Mouse (Mus musculus) urinary bladder, adult 2 months (tissue): ENCODE measurements around the gene Tpi1. TPM values are rescaled to one million over a fixed set of nuclear protein-coding genes. Genes with fewer than 3 reads are reported as not detected.
"Not testable (repeated sequence)": the region's sequence is repeated elsewhere in the genome, so short reads cannot be mapped to it uniquely, and the experiment has no call there.

Experiments used
- DNase-seq: peaks from one replicate; pipeline ENCODE4 v3.0.0; 2022; ENCODE audit warnings: low spot score
- polyA plus RNA-seq: library from polyadenylated mRNA; depleted of rRNA; stranded (reverse); fragments of >200 nt; gene quantifications from 2 replicates; pipeline ENCODE4 v1.2.3, GENCODE M21; 2012

Gene Tpi1
- polyA plus RNA-seq, 1 experiment: 322 TPM

- not testable (repeated sequence) for DNase-seq
Measured at GRCm38 (mm10) chr6:124831199-124831598, 17.1 kb upstream of the Tpi1 start.

DNA sequence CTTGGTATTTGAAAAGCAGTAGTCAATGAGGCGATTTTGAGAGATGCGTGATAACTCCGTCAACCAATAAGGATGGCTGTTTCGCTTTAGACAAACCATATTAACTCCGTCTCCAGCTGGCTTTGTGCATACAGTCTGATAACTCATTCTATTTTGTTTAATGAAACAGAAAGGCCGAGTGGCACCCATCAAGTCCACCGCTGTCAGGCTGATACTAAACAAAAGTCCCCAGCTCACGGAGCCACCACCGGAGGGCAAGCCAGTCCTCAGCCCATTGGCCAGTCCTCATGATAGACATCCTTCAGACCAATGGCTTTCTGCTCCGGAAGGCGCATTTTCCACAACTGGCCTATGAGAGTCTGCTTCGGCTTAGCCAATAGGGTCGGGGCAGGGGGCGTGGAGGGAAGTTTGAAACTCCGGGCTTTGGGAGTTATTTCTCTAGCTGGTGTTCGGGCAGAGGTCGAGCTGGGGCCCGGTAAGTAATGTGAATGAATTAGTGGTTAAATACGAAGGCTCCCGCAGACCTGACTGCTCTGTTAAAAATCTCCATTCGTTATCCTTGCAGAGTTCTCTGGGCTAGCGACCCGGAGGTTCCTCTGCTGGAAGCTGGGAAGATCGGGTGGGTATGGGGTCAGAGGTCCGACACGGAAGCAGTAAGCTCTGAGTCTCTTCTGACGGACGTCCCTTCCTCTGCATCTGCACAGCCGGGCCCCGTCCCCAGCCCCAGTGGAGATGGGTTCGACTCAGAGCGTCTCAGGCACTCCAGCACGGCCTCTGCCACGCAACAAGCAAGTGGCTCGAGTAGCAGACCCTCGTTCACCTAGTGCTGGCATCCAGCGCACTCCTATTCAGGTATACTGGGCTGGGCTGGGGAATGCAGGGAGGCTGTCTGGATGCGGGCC, 16.0 kb upstream of the Tpi1 start:
- peak; percentile 80 for DNase-seq

DNA sequence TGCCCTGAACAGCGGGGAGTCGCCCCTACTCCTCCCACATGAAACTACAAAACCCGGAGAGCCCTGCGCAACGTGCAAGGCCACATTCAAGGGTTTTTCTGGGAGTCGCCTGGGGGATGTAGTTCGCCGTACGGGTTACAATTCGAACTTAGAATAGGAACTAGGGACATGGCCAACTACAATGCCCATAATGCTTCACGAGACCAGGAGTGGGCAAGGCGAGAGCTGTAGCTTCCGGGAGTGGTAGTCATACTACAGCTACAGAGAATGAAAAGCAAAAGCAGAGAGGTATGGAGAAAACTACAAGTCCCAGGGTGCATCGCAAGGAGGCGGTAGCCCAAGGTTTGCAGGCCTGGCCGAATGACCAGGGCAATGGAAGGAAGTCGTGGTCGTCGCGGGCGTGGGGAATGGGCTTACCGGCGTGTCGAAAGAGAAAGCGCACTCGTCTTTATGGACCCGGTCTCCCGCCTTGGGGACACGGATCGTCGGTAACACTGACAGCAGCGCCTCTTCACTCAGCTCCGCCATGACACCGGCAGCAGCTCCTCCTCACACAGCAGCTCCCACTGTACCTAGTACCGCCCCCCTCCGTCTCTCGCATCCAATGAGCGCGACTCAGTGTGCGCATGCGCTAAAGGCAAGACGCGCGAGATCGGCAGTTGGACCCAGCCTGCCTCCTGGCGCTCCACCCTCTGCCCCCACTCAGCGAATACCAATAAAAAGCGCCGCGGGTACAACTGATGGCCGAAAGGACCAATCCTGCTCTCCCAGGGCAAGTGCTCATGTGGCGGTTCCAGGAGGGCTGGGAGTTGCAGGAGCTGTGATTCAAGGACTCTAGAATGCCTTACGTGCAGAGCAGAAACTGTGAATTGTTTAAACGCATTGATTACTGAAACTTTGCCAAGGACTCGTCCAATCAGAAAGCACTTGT, 15.0 kb upstream of the Tpi1 start, which contains the start of the genes Usp5 and Cdca3:
TSS of gene Usp5 (minus strand) at position 617 of the 931 bp plus-strand sequence.
TSS of gene Cdca3 (plus strand) at position 680 of the 931 bp plus-strand sequence.
- peak; percentile 94 for DNase-seq

DNA sequence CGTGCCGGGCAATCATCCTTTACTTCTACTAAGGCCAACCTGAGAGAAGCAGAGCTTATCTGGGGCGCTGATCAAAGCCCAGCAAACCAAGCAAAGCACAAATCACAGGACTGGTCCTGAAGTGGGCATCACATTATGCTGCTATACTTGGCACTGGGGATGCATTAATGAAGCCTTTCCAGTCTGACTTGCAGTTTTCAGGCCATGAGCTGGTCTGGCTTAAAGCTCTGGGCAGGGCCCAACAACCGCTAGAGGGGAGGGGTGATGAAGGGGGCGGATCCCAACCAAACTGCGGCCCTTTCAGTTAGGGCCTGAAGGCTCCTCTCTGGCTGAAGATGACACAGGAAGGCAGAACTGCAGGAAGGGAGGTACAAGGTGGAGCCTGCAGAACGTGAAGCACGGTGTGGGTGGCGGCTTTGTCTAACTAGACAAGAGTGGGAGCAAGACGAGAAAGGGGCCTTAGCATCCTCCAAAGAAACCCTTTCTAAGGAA, 14.1 kb upstream of the Tpi1 start:
- DNase-seq: no peak

DNA sequence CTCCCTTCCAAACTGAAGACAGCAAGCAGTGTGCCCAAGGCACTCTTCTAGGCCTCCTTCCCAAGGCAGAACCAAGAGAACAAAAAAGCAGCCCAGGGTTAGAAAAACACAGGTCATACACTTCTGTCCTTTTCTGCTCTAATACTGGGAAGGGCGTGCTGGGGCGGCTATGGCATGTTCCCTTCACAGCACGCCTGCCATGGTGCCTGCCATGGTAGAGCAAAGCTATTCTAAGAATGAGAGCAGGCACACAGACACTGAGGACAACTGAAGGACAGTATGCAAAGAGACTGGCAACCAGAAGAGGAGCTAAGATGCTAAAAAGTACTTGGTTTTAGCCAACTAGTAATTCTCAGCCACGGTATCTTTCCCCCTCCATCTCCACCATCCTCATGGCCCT, 8.0 kb upstream of the Tpi1 start:
- no peak for DNase-seq

DNA sequence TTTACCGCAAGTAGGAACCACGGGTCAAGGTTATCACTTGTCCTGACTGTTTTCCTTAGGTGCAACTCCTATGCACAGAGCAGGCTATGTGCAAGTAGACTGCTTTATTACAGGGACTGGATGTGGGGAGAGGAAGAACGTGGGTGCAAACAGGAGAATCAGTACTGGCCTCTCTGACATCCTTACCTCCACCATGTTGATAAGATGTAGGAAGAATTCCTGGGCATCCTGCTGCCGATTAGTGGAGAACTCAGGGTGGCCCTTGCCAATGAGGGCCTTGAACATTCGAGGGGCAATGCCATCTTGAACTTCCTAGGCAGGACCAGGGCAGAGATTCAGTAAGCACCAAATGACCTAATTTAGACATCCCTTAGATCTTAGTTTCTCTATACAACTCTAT, 6.8 kb upstream of the Tpi1 start:
- no peak for DNase-seq

- no peak for DNase-seq
Measured at GRCm38 (mm10) chr6:124817971-124818370, 3.9 kb upstream of the Tpi1 start.

GRCm38 (mm10) chr6:124817563-124817962, 3.5 kb upstream of the Tpi1 start:
- DNase-seq: no peak

DNA sequence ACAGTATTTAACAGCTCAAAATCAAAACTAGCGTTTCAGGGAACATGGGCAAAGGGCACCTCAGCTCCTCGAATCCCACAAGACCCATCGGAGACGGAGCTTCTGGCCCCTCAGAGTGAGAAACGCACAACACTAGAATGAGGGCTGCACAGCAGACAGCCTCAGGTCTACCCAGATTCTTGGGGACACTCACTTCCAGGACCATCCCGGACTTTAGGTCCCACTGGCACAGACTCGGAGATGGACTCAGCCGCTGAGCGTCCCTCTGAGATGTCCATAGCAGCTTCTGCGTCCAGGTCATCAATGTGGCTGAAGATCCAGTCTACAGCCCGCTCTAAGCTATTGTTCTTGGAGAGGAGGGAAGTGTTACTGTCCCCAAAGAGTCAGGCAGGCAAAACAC, 3.0 kb upstream of the Tpi1 start:
- no peak for DNase-seq

DNA sequence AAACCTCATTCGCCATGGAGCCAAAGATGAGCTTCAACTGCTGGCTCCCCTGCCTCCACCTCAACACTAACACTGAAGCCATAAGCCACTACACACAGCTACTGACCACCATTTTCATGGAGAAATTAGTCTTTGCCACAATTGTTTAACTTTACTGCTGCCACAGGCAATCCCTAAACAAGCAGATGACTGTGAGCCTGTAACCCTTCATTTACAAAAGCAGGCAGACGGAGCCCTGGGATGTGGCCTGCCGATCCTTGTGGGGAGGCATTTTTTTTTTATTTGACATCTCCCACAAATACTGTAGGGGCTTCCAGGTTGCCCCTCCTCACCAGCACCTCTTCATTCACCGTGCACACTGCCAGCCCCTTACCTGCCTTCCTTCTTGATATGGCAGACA, 2.5 kb upstream of the Tpi1 start:
- no peak for DNase-seq

DNA sequence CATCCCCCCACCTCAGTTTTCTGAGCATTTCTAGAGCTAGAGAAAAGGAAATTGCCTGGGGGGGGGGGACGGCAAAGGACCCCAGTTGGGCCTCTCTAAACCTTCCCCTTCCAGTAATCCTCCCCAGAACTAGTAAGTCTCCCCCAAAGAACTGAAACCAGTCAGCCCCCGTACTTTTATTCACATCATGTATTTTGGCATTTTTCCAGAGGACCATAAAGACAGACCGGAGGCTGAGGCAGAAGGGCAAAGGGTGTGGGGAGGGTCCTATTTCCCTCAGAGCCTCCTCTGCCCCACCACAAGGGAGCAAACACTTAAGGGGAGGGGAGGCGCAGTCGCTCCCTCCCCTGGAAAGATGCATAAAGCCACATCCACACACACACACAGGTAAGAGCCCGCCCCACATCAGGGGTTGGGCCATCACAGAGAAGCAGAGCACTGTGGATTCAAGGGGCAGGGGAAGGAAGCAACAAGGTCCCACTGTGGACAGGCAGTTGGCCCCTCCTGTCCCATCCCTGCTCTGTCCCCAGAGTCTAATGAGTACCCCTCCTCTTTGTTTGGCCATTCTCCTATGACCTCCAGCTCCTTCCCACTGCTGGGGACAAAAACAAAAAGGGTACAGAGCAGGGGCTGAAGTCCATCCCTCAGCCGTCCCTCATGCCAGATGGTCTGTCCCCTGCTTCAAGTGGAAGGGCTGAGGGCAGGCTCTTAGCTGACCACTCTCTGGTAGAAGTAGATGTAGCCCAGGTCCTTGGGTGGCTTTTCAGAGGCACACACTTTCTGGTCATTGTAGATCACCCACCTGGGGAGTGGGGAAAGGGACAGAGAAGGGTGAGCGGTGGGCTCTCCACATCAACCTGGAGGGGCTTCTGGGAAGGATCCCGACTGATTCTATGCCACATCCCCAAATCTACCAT, 1.0 kb upstream of the Tpi1 start:
- DNase-seq: peak; percentile 19

GRCm38 (mm10) chr6:124814448-124814847, 352 bp upstream of the Tpi1 start:
- no peak for DNase-seq

DNA sequence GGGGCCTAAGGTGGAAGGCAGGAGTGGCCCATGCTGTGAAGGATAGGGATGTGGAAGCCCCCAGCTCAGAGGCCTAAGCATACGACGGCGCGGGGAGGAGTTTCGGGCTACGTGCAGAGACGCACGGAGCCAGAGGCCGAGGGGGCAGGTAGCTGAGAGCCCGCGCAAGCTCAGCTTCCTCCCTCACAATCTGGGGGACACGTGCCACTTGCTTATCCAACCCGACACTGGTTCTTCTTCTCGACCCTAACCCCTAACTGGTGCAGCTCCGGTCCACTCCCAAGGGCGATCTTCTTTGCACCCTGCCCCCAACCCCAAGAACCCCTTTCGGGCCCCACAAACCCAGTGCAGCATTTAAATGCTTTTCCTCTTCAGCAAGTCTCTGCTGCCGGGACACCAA, 600 bp downstream of the Tpi1 start:
- DNase-seq: peak; percentile 44

DNA sequence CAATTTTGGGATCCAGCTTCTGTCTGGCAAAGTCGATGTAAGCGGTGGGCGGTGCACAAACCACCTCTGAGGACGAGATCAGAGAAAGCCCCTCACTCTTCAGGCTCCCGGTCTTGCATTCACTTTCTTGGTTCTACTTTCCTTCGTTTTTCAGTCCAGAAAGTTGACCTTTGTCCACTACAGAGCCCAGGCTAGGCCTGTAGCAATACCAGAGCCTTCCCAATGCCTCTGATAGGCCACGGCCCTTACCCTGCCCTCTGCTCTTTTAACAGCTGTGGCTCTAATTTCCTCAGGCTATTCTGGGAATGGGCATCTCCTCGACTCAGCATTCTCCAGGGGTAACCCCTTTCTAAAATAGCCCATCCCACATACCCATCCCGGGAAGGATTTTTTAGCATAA, 1.2 kb downstream of the Tpi1 start:
- no peak for DNase-seq

GRCm38 (mm10) chr6:124811701-124812560, 2.2 kb downstream of the Tpi1 start:
- peak; percentile 22 for DNase-seq

- DNase-seq: no peak
Measured at GRCm38 (mm10) chr6:124811403-124811665, 2.8 kb downstream of the Tpi1 start.

- DNase-seq: not testable (repeated sequence)
Measured at GRCm38 (mm10) chr6:124810566-124811402, 3.3 kb downstream of the Tpi1 start.

DNA sequence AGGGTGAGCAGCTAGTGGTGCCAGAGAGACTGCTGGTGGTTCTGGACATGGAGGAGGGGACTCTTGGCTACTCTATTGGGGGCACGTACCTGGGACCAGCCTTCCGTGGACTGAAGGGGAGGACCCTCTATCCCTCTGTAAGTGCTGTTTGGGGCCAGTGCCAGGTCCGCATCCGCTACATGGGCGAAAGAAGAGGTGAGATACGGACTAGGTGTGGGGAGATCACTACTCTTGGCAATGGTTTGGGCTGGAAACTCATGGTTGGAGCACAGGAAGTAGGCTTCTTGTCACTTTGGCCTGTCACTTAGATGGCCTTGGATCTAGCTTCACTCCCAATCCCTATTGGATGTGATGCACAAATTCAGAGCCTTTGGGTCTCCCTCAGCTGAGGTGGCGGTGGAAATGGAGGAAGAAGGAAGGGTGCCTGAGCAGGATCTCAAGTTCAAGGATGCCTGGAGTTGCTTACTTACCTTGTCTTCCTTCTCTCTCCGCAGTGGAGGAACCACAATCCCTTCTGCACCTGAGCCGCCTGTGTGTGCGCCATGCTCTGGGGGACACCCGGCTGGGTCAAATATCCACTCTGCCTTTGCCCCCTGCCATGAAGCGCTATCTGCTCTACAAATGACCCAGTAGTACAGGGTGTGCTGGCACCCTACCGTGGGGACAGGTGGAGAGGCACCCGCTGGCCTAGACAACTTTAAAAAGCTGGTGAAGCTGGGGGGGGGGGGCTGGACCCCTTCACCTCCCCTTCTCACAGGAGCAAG, 4.1 kb downstream of the Tpi1 start:
- no peak for DNase-seq
